Mouse (Mus musculus): ENCODE measurements around the gene Gm9774. TPM values are rescaled to one million over a fixed set of nuclear protein-coding genes. Genes with fewer than 3 reads are reported as not detected.

Gm9774 gene
- 7.4 and 8.9 TPM in 2 replicates for polyA plus RNA-seq (2016; fragmentation: Nextera tagmentation; extraction: Ambion mirVana)

DNA sequence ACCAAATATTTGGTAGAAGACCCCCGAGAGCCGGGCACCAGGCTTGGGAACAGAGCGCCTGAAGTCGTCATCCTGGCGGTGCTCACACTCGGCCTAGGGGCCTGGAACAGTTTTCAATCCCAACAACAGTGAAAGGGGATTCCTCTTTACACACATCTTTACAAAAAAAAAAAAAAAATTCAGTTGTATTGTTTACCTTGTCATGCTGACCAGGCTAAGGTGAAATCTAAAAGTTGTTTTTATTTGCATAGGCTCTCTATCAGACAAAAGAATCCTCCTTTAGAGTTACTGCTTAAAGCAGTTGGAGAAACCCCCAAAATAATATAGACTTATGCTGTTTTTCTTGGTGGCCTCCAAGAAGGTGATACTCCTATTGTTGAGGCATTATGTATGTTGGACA is at the start of gene Gm9774:
Gene Gm9774 (minus strand): TSS at position 101 of the 400 bp plus-strand sequence.
- Histone ChIP-seq H3K9me3 (no peaks in the 10 kb centered on the region), H3K4me1 (no peaks in the 10 kb centered on the region), H3K36me3 (no peaks in the 10 kb centered on the region), H3K9ac (no peak within 1 kb of the TSS), H3K4me2 (replicated peaks) (no peak within 1 kb of the TSS), H3K27me3 (replicated peaks) (no peaks in the 10 kb centered on the region), H3K27ac (no peak within 1 kb of the TSS), H3K4me3 (no peak within 1 kb of the TSS)
- ATAC-seq (ENCODE audit: low FRiP score, low read depth): no peak
- 87% methylated on average over 6 of the region's 6 CpGs for WGBS

DNA sequence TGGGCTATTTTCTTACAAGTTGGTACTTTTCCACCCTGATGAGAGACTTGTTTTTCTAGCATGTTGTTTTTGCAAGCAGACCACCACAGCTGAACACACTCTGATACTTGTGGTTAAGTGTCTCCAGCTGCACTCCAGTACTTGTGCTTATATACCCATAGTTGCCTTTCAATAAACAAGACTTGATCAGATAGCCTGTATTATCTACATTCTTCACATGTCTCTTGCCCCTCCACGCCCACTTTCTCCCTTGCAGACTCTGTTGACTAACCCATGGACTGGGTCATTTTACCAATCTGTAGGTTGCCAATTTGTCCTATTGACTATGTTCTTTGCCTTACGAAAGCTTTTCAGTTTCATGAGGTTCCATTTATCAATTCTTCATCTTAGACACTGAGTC is 40.9 kb upstream of the Gm9774 start:
- H3K9me3 ChIP-seq: no peaks in the 10 kb centered on the region
- no peak overlapping the region for H3K27ac ChIP-seq
- H3K36me3 ChIP-seq: no peaks in the 10 kb centered on the region
- no peaks in the 10 kb centered on the region for H3K27me3 ChIP-seq (replicated peaks)
- no peaks in the 10 kb centered on the region for H3K4me1 ChIP-seq
- H3K4me2 ChIP-seq (replicated peaks): no peak overlapping the region
- ATAC-seq (ENCODE audit: low FRiP score, low read depth): no peak
- no peak overlapping the region for H3K4me3 ChIP-seq
- no peak overlapping the region for H3K9ac ChIP-seq
- WGBS: 86% methylated on average over 2 of the region's 2 CpGs

DNA sequence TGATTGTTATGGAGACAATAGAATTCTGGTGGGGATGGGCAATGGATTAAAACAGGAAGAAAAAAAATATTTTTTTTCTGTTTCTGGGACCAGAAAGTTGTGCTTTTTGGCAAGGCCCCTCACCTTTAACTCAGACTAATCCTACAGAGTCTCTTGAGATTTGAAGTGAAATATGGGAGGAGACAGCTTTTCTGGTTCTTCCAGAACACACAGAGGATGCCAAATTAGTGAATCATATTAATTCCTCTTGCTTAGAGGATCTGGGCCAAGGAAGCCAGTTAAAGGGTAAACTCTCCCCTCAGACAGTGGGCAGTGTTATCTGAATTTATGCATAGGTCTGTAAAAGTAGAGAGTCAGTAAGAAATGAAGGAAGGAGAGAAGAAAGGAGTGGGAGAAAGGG is 38.2 kb upstream of the Gm9774 start:
- ATAC-seq (ENCODE audit: low FRiP score, low read depth): no peak
- no peaks in the 10 kb centered on the region for H3K36me3 ChIP-seq
- no peak overlapping the region for H3K4me3 ChIP-seq

DNA sequence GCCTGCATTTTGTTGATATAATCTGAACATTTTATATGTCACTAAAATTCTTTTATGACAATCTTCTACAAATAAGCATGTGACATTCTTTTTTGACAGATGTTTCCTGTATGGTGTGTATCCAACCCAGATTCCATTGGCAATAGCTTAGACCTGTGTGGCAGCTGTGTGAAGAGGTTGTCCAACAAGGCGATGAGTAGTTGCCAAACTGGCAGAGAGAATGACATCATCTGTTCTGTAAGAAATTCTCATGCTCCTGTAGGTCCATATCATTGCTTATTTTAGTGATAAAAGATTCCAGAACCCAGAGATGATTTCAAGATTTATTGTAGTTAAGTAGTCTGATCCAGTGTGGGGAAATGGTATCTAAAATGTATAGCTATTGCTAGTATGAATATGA is 37.4 kb upstream of the Gm9774 start:
- Histone ChIP-seq H3K27me3 (replicated peaks) (no peaks in the 10 kb centered on the region), H3K9me3 (no peaks in the 10 kb centered on the region), H3K4me2 (replicated peaks) (no peak overlapping the region), H3K27ac (no peak overlapping the region), H3K36me3 (no peaks in the 10 kb centered on the region), H3K4me1 (no peaks in the 10 kb centered on the region), H3K9ac (no peak overlapping the region), H3K4me3 (no peak overlapping the region)
- 98% methylated on average over 1 of the region's 1 CpGs for WGBS
- no peak for ATAC-seq (ENCODE audit: low FRiP score, low read depth)

More for the DNA sequence above, 38.2 kb upstream of the Gm9774 start:
- H3K4me2 ChIP-seq (replicated peaks): no peak overlapping the region
- no peaks in the 10 kb centered on the region for H3K9me3 ChIP-seq
- H3K27me3 ChIP-seq (replicated peaks): no peaks in the 10 kb centered on the region
- no peaks in the 10 kb centered on the region for H3K4me1 ChIP-seq
- no peak overlapping the region for H3K27ac ChIP-seq
- no peak overlapping the region for H3K9ac ChIP-seq

DNA sequence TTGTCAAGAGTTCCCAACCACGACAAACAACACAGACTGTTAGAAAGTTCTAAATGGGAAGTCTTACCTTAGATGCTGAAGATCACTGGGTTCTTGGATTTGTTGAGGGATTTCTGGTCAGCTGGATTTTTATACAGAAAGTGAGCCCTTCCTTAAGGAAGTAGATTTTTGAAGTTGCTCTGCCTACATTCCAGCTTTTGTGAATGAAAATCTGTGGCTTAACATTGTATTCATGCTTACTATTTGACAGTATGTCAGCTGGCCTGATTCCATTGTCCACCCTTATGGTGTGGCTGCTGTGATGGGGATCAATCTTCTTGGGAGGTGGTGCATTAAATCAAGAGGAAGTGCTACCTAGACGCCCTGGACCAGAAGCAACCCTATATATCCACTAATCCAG is 29.4 kb upstream of the Gm9774 start, which contains the start of gene Sprr3:
Gene Sprr3 (minus strand): TSS at position 101 of the 400 bp plus-strand sequence.
- 71% methylated on average over 2 of the region's 2 CpGs for WGBS
- no peaks in the 10 kb centered on the region for H3K36me3 ChIP-seq
- no peaks in the 10 kb centered on the region for H3K4me1 ChIP-seq
- no peaks in the 10 kb centered on the region for H3K9me3 ChIP-seq
- no peak for ATAC-seq (ENCODE audit: low FRiP score, low read depth)
- no peak within 1 kb of the TSS for H3K9ac ChIP-seq
- H3K4me3 ChIP-seq: no peak within 1 kb of the TSS
- H3K27ac ChIP-seq: no peak within 1 kb of the TSS
- no peak within 1 kb of the TSS for H3K4me2 ChIP-seq (replicated peaks)
- H3K27me3 ChIP-seq (replicated peaks): no peaks in the 10 kb centered on the region

DNA sequence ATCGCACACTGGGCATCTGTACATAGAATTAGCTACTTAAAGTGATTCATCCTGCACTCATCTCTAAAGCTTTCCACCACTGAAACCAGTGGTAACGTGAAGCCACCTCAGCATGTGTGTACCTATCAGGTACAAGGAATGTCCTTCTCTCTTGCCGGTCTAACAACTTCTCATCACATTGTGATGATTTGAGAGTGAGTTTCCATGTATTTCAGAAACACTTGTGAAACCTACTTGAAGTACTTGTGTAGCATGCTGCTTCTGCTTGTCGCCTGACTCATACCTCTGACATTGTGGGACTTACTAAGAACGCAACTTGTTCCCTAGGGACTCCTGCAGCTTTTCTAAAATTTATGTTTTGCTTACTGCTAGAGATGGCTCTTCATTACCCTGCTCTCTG is 25.9 kb upstream of the Gm9774 start:
- H3K9me3 ChIP-seq: no peaks in the 10 kb centered on the region

DNA sequence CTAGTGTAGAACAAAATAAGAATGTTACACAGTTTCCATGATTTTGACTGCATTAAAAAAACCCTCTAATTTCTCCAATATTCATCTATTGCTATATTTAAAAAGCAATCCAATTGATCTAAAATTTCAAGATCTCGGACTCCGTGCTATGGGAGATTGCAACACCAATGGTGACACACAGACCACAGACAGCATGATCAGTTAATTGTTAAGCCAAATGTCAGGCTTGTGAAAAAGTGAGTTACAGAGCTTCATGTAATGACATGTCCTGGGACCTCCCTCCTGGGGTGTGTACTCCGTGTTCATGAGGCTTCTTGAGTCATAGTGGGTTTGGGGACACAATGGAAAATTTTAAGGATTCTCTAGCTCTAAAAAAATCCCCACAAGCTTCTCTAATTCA is 11.0 kb upstream of the Gm9774 start:
- no peak overlapping the region for H3K4me2 ChIP-seq (replicated peaks)
- H3K4me3 ChIP-seq: no peak overlapping the region
- no peak overlapping the region for H3K27ac ChIP-seq
- no peaks in the 10 kb centered on the region for H3K27me3 ChIP-seq (replicated peaks)
- H3K9me3 ChIP-seq: no peaks in the 10 kb centered on the region
- 89% methylated on average over 3 of the region's 3 CpGs for WGBS
- no peak overlapping the region for H3K9ac ChIP-seq
- H3K4me1 ChIP-seq: no peaks in the 10 kb centered on the region
- H3K36me3 ChIP-seq: no peaks in the 10 kb centered on the region
- no peak for ATAC-seq (ENCODE audit: low FRiP score, low read depth)

More for the DNA sequence above, 25.9 kb upstream of the Gm9774 start:
- Histone ChIP-seq H3K9ac (no peak overlapping the region), H3K36me3 (no peaks in the 10 kb centered on the region), H3K27me3 (replicated peaks) (no peaks in the 10 kb centered on the region), H3K4me3 (no peak overlapping the region), H3K4me1 (no peaks in the 10 kb centered on the region), H3K27ac (no peak overlapping the region), H3K4me2 (replicated peaks) (no peak overlapping the region)
- 89% methylated on average over 5 of the region's 5 CpGs for WGBS
- ATAC-seq (ENCODE audit: low FRiP score, low read depth): no peak

DNA sequence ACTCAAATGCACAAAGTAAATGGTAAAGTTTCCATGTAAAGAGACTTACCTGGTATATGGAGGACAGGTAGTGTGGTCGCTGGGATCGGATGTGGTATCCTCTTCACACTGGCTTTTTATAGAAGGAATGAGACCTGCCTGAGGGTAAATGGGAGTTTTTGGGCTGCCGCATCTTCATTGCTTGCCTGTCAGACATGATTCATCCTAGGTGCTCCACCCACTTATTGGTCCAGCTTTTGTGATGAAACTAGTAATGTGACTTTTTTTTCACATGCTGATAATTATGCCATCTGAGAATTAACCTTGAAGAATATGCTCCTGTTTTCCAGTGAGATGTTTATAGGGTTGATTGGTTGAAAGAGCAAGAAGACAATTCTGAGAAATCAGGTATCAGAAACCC is 9.5 kb upstream of the Gm9774 start, which contains the start of gene Sprr1b:
Gene Sprr1b (minus strand): TSS at position 101 of the 400 bp plus-strand sequence.
- H3K4me3 ChIP-seq: no peak within 1 kb of the TSS
- 95% methylated on average over 3 of the region's 3 CpGs for WGBS
- no peaks in the 10 kb centered on the region for H3K36me3 ChIP-seq
- H3K4me2 ChIP-seq (replicated peaks): no peak within 1 kb of the TSS
- ATAC-seq (ENCODE audit: low FRiP score, low read depth): no peak
- no peak within 1 kb of the TSS for H3K9ac ChIP-seq
- H3K4me1 ChIP-seq: no peaks in the 10 kb centered on the region
- H3K9me3 ChIP-seq: no peaks in the 10 kb centered on the region
- no peak within 1 kb of the TSS for H3K27ac ChIP-seq
- H3K27me3 ChIP-seq (replicated peaks): no peaks in the 10 kb centered on the region

DNA sequence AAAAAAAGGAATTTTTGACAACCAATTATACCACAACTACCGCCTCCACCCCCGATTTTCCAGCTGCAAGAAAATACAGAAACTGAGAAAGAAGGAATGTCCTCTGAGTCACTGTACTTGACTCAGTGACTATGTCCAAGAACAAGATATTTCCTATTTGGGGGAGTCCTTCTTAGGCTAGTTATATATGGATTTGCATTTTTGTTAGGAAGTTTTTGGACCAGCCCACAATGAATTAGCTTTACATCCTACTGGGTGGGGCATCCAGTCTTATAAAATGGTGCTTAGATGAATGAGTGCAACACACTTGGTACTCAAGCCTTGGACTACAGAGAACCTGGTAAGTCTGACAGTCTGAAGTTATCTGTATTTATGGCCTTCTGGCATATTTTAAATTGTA is 3.1 kb upstream of the Gm9774 start, which contains the start of gene Sprr2k:
Gene Sprr2k (plus strand): TSS at position 301 of the 400 bp plus-strand sequence.
- Histone ChIP-seq H3K36me3 (no peaks in the 10 kb centered on the region), H3K4me3 (no peak within 1 kb of the TSS), H3K4me2 (replicated peaks) (no peak within 1 kb of the TSS), H3K4me1 (no peaks in the 10 kb centered on the region), H3K9me3 (no peaks in the 10 kb centered on the region), H3K27ac (no peak within 1 kb of the TSS), H3K27me3 (replicated peaks) (no peaks in the 10 kb centered on the region), H3K9ac (no peak within 1 kb of the TSS)
- no peak for ATAC-seq (ENCODE audit: low FRiP score, low read depth)
- WGBS: 92% methylated on average over 2 of the region's 2 CpGs

DNA sequence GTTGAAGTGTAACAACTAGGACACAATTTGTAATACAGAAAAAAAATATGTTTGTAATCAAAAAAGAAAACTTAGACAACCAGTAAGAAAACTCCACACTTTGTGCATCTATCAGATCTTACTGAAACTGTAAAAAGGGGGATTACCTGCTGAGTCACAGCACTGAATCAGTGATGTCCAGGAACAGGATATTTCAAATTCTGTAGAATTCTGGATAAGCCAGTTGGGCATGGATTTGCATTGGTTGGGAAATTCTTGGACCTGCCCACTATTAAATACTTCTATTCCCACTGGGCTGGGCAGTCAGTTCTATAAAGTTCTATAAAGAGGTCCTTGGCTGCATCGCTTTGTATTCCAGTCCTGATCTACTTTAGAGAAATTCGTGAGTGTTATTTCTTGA is 11.4 kb downstream of the Gm9774 start, which contains the start of gene Sprr2j-ps:
Gene Sprr2j-ps (plus strand): TSS at position 301 of the 400 bp plus-strand sequence.
- Histone ChIP-seq H3K9me3 (no peaks in the 10 kb centered on the region), H3K4me3 (no peak within 1 kb of the TSS), H3K27ac (no peak within 1 kb of the TSS), H3K27me3 (replicated peaks) (no peaks in the 10 kb centered on the region), H3K4me2 (replicated peaks) (no peak within 1 kb of the TSS), H3K9ac (no peak within 1 kb of the TSS), H3K4me1 (no peaks in the 10 kb centered on the region), H3K36me3 (no peaks in the 10 kb centered on the region)
- ATAC-seq (ENCODE audit: low FRiP score, low read depth): no peak
- 89% methylated on average over 2 of the region's 2 CpGs for WGBS

DNA sequence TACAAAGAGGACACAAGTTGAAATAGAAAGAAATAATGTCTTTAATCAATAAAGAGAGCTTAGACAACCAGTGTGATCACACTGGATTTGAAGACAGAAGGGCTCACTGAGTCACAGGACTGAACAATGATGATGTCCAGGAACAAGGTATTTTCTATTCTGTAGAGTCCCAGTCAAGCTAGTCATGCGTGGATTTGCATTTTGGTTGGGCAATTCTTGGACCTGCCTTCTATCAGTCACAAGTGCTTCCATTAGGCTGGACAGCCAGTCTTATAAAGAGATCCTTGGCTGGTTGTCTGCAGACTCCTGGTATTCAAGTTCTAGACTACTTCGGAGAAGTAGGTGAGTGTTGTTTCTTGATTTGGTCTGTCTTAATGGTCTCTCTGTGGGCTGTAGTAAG is 21.5 kb downstream of the Gm9774 start, which contains the start of gene Sprr2i:
Gene Sprr2i (plus strand): TSS at position 301 of the 400 bp plus-strand sequence.
- no peak within 1 kb of the TSS for H3K4me3 ChIP-seq
- 94% methylated on average over 2 of the region's 2 CpGs for WGBS

DNA sequence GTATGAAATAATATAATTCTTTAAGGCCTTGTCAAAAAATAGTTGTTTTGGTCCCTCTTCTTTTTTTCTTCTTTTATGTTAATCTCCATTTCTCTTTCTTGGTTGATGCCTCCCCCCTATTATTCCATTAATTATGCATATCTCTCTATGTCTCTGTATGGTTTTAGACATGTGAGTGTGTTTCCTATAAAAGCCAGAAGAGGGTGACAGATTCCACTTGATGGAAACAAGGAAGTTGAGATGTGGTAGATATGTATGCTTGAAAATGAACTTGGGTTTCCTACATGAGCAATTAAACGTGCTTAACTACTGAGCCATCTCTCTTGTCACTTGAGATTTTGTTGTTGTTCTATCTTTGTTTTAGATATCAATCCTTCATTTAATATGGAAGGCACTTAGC is 34.9 kb downstream of the Gm9774 start:
- no peak overlapping the region for H3K9ac ChIP-seq
- H3K4me2 ChIP-seq (replicated peaks): no peak overlapping the region
- no peak for ATAC-seq (ENCODE audit: low FRiP score, low read depth)
- H3K36me3 ChIP-seq: no peaks in the 10 kb centered on the region
- H3K4me3 ChIP-seq: no peak overlapping the region
- 72% methylated on average over 1 of the region's 1 CpGs for WGBS
- H3K27ac ChIP-seq: no peak overlapping the region
- H3K27me3 ChIP-seq (replicated peaks): no peaks in the 10 kb centered on the region
- H3K9me3 ChIP-seq: no peaks in the 10 kb centered on the region
- no peaks in the 10 kb centered on the region for H3K4me1 ChIP-seq

More for the DNA sequence above, 21.5 kb downstream of the Gm9774 start, which contains the start of gene Sprr2i:
- H3K4me2 ChIP-seq (replicated peaks): no peak within 1 kb of the TSS
- H3K4me1 ChIP-seq: no peaks in the 10 kb centered on the region
- no peak within 1 kb of the TSS for H3K27ac ChIP-seq
- no peaks in the 10 kb centered on the region for H3K36me3 ChIP-seq
- no peaks in the 10 kb centered on the region for H3K9me3 ChIP-seq
- no peak within 1 kb of the TSS for H3K9ac ChIP-seq
- no peak for ATAC-seq (ENCODE audit: low FRiP score, low read depth)
- no peaks in the 10 kb centered on the region for H3K27me3 ChIP-seq (replicated peaks)

DNA sequence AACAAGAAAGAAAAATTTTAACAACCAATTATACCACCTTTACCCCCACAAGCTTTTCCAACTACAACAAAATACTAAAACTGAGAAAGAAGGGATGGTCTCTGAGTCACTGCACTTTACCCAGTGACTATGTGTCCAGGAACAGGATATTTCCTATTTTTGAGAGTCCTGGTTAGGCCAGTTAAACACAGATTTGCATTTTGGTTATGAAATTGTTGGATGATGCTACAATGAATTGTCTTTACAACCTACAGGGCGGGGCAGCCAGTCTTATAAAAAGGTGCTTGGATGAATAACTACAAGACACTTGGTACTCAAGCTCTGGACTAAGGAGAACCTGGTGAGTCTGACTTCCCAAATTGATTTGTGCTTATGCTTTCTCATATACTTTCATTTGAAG is 43.8 kb downstream of the Gm9774 start, which contains the start of gene Sprr2h:
Gene Sprr2h (plus strand): TSS at position 301 of the 400 bp plus-strand sequence.
- Histone ChIP-seq H3K27me3 (replicated peaks) (no peaks in the 10 kb centered on the region), H3K9me3 (no peaks in the 10 kb centered on the region), H3K4me2 (replicated peaks) (no peak within 1 kb of the TSS), H3K4me3 (no peak within 1 kb of the TSS), H3K4me1 (no peaks in the 10 kb centered on the region), H3K36me3 (no peaks in the 10 kb centered on the region), H3K9ac (no peak within 1 kb of the TSS), H3K27ac (no peak within 1 kb of the TSS)
- WGBS: 79% methylated on average over 1 of the region's 1 CpGs
- ATAC-seq (ENCODE audit: low FRiP score, low read depth): no peak
